Mouse (Mus musculus) liver, embryonic 14.5 days (tissue): ENCODE measurements around the gene Msln.

Experiments
- CTCF ChIP-seq: IDR thresholded peaks from 2 replicates; pipeline ENCODE4 v1.5.1; 2016; ENCODE audit warnings: antibody characterized with exemption, low read depth, control low read depth
- EP300 ChIP-seq: IDR thresholded peaks from 2 replicates; pipeline ENCODE4 v1.6.1; 2016; ENCODE audit warnings: antibody characterized with exemption, low read depth

- no peak for TF ChIP-seq EP300
- no peak for TF ChIP-seq CTCF
Observed at GRCm38 (mm10) chr17:25785281-25785745, 31.1 kb upstream of the Msln start, which contains the start of gene Haghl.
